Mouse (Mus musculus) limb, embryonic 15.5 days (tissue): Measurements from ENCODE around the gene Ak1. TPM values are rescaled to one million over a fixed set of nuclear protein-coding genes. Genes with fewer than 3 reads are reported as not detected.

ENCODE experiments used
- ATAC-seq: fragments of 200-750 bp; cut with Nextera tagmentation; 2 replicates; pipeline ENCODE4 v1.8.0; 2017; ENCODE audit warnings: low read depth, moderate TSS enrichment; ENCODE audit not compliant: insufficient number of reproducible peaks, low FRiP score, low TSS enrichment
- H3K27ac ChIP-seq: fragments of 300-500 bp; sonication (generic); 2 replicates; pipeline ENCODE4 v1.5.1; 2015; ENCODE audit warnings: moderate library complexity, mild to moderate bottlenecking, inconsistent platforms
- H3K27me3 ChIP-seq: fragments of 300-500 bp; sonication (generic); 2 replicates; pipeline ENCODE4 v1.6.1; 2015; ENCODE audit warnings: inconsistent platforms
- H3K36me3 ChIP-seq: fragments of 300-500 bp; sonication (generic); 2 replicates; pipeline ENCODE4 v1.6.1; 2015; ENCODE audit warnings: inconsistent platforms
- H3K4me1 ChIP-seq: fragments of 300-500 bp; sonication (generic); 2 replicates; pipeline ENCODE4 v1.6.1; 2015; ENCODE audit warnings: inconsistent platforms
- H3K4me2 ChIP-seq: fragments of 300-500 bp; sonication (generic); 2 replicates; pipeline ENCODE4 v1.6.1; 2015; ENCODE audit warnings: mild to moderate bottlenecking, inconsistent platforms
- H3K4me3 ChIP-seq: fragments of 300-500 bp; sonication (generic); 2 replicates; pipeline ENCODE4 v1.5.1; 2015; ENCODE audit warnings: mild to moderate bottlenecking, inconsistent platforms
- H3K9ac ChIP-seq: fragments of 300-500 bp; sonication (generic); 2 replicates; pipeline ENCODE4 v1.6.1; 2015; ENCODE audit warnings: inconsistent platforms
- H3K9me3 ChIP-seq: fragments of 300-500 bp; sonication (generic); 2 replicates; pipeline ENCODE4 v1.6.1; 2016; ENCODE audit warnings: inconsistent platforms
- WGBS: fragments of 180-500 bp; shearing (Covaris S2); methylation state at CpG from one replicate; pipeline ENCODE4 v1.1.7; 2015; 5-methylcytosine and 5-hydroxymethylcytosine counted together
- polyA plus RNA-seq: library from polyadenylated mRNA; unstranded; fragments of >200 nt; fragmentation: Nextera tagmentation; extraction: Ambion mirVana; gene quantifications from 2 replicates; pipeline ENCODE4 v1.2.1, GENCODE M21; 2015

The Ak1 gene
- polyA plus RNA-seq, 1 experiment from 2014 or later, result 46.9 TPM

GRCm38 (mm10) chr2:32667775-32668174 is 46.2 kb downstream of the Ak1 start:
- no peaks in the 10 kb centered on the region for H3K9me3 ChIP-seq
- 56% methylated on average over 11 of the region's 11 CpGs for WGBS
- no peak for ATAC-seq
- no peak overlapping the region for H3K4me3 ChIP-seq
- H3K4me1 ChIP-seq, result peaks cover 8% of the 10 kb centered on the region
- peaks cover 21% of the 10 kb centered on the region for H3K36me3 ChIP-seq
- no peaks in the 10 kb centered on the region for H3K27me3 ChIP-seq
- no peak overlapping the region for H3K9ac ChIP-seq
- no peak overlapping the region for H3K4me2 ChIP-seq
- 0 out of 2 replicates have a peak overlapping the region, but pooled peaks have one; percentile 27 for H3K27ac ChIP-seq

GRCm38 (mm10) chr2:32668176-32668575 is 46.6 kb downstream of the Ak1 start:
- H3K27ac ChIP-seq, result 0 out of 2 replicates have a peak overlapping the region, but pooled peaks have one; percentile 27

GRCm38 (mm10) chr2:32669876-32670275 is 48.3 kb downstream of the Ak1 start:
- 51% methylated on average over 3 of the region's 3 CpGs for WGBS
- ATAC-seq, result no peak
- Histone ChIP-seq H3K36me3 (peaks cover 36% of the 10 kb centered on the region), H3K9me3 (no peaks in the 10 kb centered on the region), H3K4me2 (no peak overlapping the region), H3K27ac (no peak overlapping the region), H3K4me3 (no peak overlapping the region), H3K27me3 (no peaks in the 10 kb centered on the region), H3K9ac (no peak overlapping the region), H3K4me1 (peaks cover 13% of the 10 kb centered on the region)

More at GRCm38 (mm10) chr2:32668176-32668575, 46.6 kb downstream of the Ak1 start:
- Histone ChIP-seq H3K4me3 (no peak overlapping the region), H3K4me1 (peaks cover 9% of the 10 kb centered on the region), H3K27me3 (no peaks in the 10 kb centered on the region), H3K4me2 (no peak overlapping the region), H3K36me3 (peaks cover 25% of the 10 kb centered on the region), H3K9ac (no peak overlapping the region), H3K9me3 (no peaks in the 10 kb centered on the region)
- 89% methylated on average over 7 of the region's 7 CpGs for WGBS
- ATAC-seq, result no peak

GRCm38 (mm10) chr2:32671147-32671546 is 49.6 kb downstream of the Ak1 start:
- ATAC-seq, result no peak
- H3K4me1 ChIP-seq, result peaks cover 7% of the 10 kb centered on the region
- no peak overlapping the region for H3K4me2 ChIP-seq
- H3K27ac ChIP-seq, result no peak overlapping the region
- no peak overlapping the region for H3K4me3 ChIP-seq
- no peaks in the 10 kb centered on the region for H3K9me3 ChIP-seq
- no peaks in the 10 kb centered on the region for H3K27me3 ChIP-seq
- 88% methylated on average over 9 of the region's 9 CpGs for WGBS
- H3K36me3 ChIP-seq, result peaks cover 40% of the 10 kb centered on the region
- H3K9ac ChIP-seq, result no peak overlapping the region

GRCm38 (mm10) chr2:32671907-32672595 is 50.5 kb downstream of the Ak1 start:
- Histone ChIP-seq H3K4me2 (no peak overlapping the region), H3K27me3 (no peaks in the 10 kb centered on the region), H3K9ac (no peak overlapping the region), H3K4me1 (peaks cover 7% of the 10 kb centered on the region), H3K36me3 (peaks cover 40% of the 10 kb centered on the region), H3K9me3 (no peaks in the 10 kb centered on the region), H3K27ac (no peak overlapping the region), H3K4me3 (no peak overlapping the region)
- no peak for ATAC-seq
- WGBS, result 71% methylated on average over 9 of the region's 9 CpGs

GRCm38 (mm10) chr2:32673176-32673917 is 51.8 kb downstream of the Ak1 start:
- Histone ChIP-seq H3K27ac (peak overlapping the region; percentile 22; the same call in 1 of the 2 replicates), H3K4me3 (no peak overlapping the region), H3K4me1 (peaks cover 7% of the 10 kb centered on the region), H3K4me2 (no peak overlapping the region), H3K27me3 (no peaks in the 10 kb centered on the region), H3K9me3 (no peaks in the 10 kb centered on the region), H3K9ac (no peak overlapping the region), H3K36me3 (peaks cover 47% of the 10 kb centered on the region)
- WGBS, result 66% methylated on average over 16 of the region's 16 CpGs
- no peak for ATAC-seq

GRCm38 (mm10) chr2:32676821-32677220 is 55.3 kb downstream of the Ak1 start:
- peaks cover 41% of the 10 kb centered on the region for H3K36me3 ChIP-seq
- H3K9me3 ChIP-seq, result no peaks in the 10 kb centered on the region
- H3K4me1 ChIP-seq, result peaks cover 27% of the 10 kb centered on the region
- no peak for ATAC-seq
- no peak overlapping the region for H3K9ac ChIP-seq
- no peak overlapping the region for H3K4me2 ChIP-seq
- WGBS, result 82% methylated on average over 3 of the region's 3 CpGs
- H3K27me3 ChIP-seq, result no peaks in the 10 kb centered on the region
- H3K4me3 ChIP-seq, result no peak overlapping the region
- no peak overlapping the region for H3K27ac ChIP-seq

GRCm38 (mm10) chr2:32677683-32678082 is 56.1 kb downstream of the Ak1 start:
- H3K27ac ChIP-seq, result no peak overlapping the region
- 91% methylated on average over 7 of the region's 7 CpGs for WGBS
- no peak for ATAC-seq
- peaks cover 40% of the 10 kb centered on the region for H3K36me3 ChIP-seq
- H3K9me3 ChIP-seq, result no peaks in the 10 kb centered on the region
- no peak overlapping the region for H3K4me2 ChIP-seq
- peaks cover 31% of the 10 kb centered on the region for H3K4me1 ChIP-seq
- H3K27me3 ChIP-seq, result no peaks in the 10 kb centered on the region
- no peak overlapping the region for H3K4me3 ChIP-seq
- no peak overlapping the region for H3K9ac ChIP-seq

- Histone ChIP-seq H3K4me1 (peaks cover 24% of the 10 kb centered on the region), H3K27ac (peak overlapping the region; percentile 23), H3K9ac (0 out of 2 replicates have a peak overlapping the region, but pooled peaks have one; percentile 1), H3K27me3 (no peaks in the 10 kb centered on the region), H3K9me3 (no peaks in the 10 kb centered on the region), H3K36me3 (peaks cover 45% of the 10 kb centered on the region), H3K4me2 (no peak overlapping the region), H3K4me3 (no peak overlapping the region)
- no peak for ATAC-seq
- WGBS, result 25% methylated on average over 7 of the region's 7 CpGs
These were observed 58.5 kb downstream of the Ak1 start for GRCm38 (mm10) chr2:32680051-32680451.

GRCm38 (mm10) chr2:32680961-32681650 is 59.5 kb downstream of the Ak1 start:
- no peak overlapping the region for H3K4me2 ChIP-seq
- H3K27ac ChIP-seq, result no peak overlapping the region
- no peak for ATAC-seq
- H3K4me1 ChIP-seq, result peaks cover 26% of the 10 kb centered on the region
- no peak overlapping the region for H3K9ac ChIP-seq
- no peaks in the 10 kb centered on the region for H3K27me3 ChIP-seq
- peaks cover 53% of the 10 kb centered on the region for H3K36me3 ChIP-seq
- no peak overlapping the region for H3K4me3 ChIP-seq
- WGBS, result 85% methylated on average over 19 of the region's 19 CpGs
- H3K9me3 ChIP-seq, result no peaks in the 10 kb centered on the region

GRCm38 (mm10) chr2:32681754-32682153 is 60.2 kb downstream of the Ak1 start:
- no peaks in the 10 kb centered on the region for H3K27me3 ChIP-seq
- 50% methylated on average over 6 of the region's 6 CpGs for WGBS
- no peaks in the 10 kb centered on the region for H3K9me3 ChIP-seq
- no peak overlapping the region for H3K4me3 ChIP-seq
- no peak overlapping the region for H3K4me2 ChIP-seq
- H3K9ac ChIP-seq, result no peak overlapping the region
- ATAC-seq, result no peak
- peaks cover 27% of the 10 kb centered on the region for H3K4me1 ChIP-seq
- H3K27ac ChIP-seq, result no peak overlapping the region
- H3K36me3 ChIP-seq, result peaks cover 59% of the 10 kb centered on the region
